Mouse (Mus musculus) testis, postnatal 14 days (tissue): Measurements from ENCODE around the gene Hs3st3a1.

Source experiments
- DNase-seq: peaks from one replicate; pipeline ENCODE4 v3.0.0; 2021; ENCODE audit warnings: low spot score

Hs3st3a1 gene

GRCm38 (mm10) chr11:64489587-64490433 lies 54.7 kb downstream of the Hs3st3a1 start:
- no peak for DNase-seq

- DNase-seq = no peak
These were observed 59.3 kb downstream of the Hs3st3a1 start for GRCm38 (mm10) chr11:64494448-64494847.

GRCm38 (mm10) chr11:64495935-64496334 lies 60.8 kb downstream of the Hs3st3a1 start:
- no peak for DNase-seq

GRCm38 (mm10) chr11:64496677-64497076 lies 61.5 kb downstream of the Hs3st3a1 start:
- no peak for DNase-seq

- no peak for DNase-seq
These were observed 65.5 kb downstream of the Hs3st3a1 start for GRCm38 (mm10) chr11:64500536-64501112.

- no peak for DNase-seq
These were observed 67.9 kb downstream of the Hs3st3a1 start for GRCm38 (mm10) chr11:64503040-64503439.

GRCm38 (mm10) chr11:64505924-64506323 lies 70.8 kb downstream of the Hs3st3a1 start:
- no peak for DNase-seq

GRCm38 (mm10) chr11:64507024-64507423 lies 71.9 kb downstream of the Hs3st3a1 start:
- no peak for DNase-seq

- no peak for DNase-seq
These were observed 74.0 kb downstream of the Hs3st3a1 start for GRCm38 (mm10) chr11:64509106-64509505.

GRCm38 (mm10) chr11:64512301-64512700 lies 77.2 kb downstream of the Hs3st3a1 start:
- no peak for DNase-seq

GRCm38 (mm10) chr11:64513419-64513818 lies 78.3 kb downstream of the Hs3st3a1 start:
- DNase-seq = no peak

GRCm38 (mm10) chr11:64516712-64517589 lies 81.8 kb downstream of the Hs3st3a1 start:
- DNase-seq = no peak

- no peak for DNase-seq
These were observed 83.2 kb downstream of the Hs3st3a1 start for GRCm38 (mm10) chr11:64518146-64518841.

- no peak for DNase-seq
These were observed 89.0 kb downstream of the Hs3st3a1 start for GRCm38 (mm10) chr11:64523993-64524570.

GRCm38 (mm10) chr11:64537230-64537629 lies 102.1 kb downstream of the Hs3st3a1 start:
- peak; percentile 61 for DNase-seq

- no peak for DNase-seq
These were observed 106.7 kb downstream of the Hs3st3a1 start for GRCm38 (mm10) chr11:64541866-64542265.

- no peak for DNase-seq
These were observed 107.2 kb downstream of the Hs3st3a1 start for GRCm38 (mm10) chr11:64542335-64542734.

- no peak for DNase-seq
These were observed 108.1 kb downstream of the Hs3st3a1 start for GRCm38 (mm10) chr11:64543181-64543641.

- DNase-seq = no peak
These were observed 109.1 kb downstream of the Hs3st3a1 start for GRCm38 (mm10) chr11:64544236-64544635.

- DNase-seq = no peak
These were observed 114.2 kb downstream of the Hs3st3a1 start for GRCm38 (mm10) chr11:64549380-64549779.

- DNase-seq = no peak
These were observed 114.8 kb downstream of the Hs3st3a1 start for GRCm38 (mm10) chr11:64549955-64550354.
